Mouse (Mus musculus): Measurements from ENCODE around the gene Npas3.

DNA sequence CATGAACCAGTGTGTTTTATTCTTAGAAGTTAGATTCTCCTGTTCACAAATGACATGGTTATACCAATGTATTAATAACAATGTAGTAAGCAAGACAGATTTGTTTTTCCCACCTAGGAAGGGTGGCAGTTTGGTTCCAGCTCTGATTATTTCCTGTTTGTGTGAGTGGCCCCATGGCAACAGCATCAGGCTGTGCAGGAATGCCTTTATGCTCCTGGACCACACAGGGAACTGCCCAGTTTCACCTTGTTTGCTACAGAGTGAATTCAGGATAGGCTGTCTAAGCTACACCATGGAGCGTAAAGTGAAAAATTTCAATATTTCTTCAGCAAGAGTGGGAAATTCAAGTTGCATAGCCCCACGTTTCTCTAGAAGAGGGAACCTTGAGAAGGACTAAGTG lies 162.2 kb downstream of the Npas3 start:
- TF ChIP-seq CTCF (IDR thresholded peaks at IDR 0.05; ENCODE audit: low read depth), result no peak
- TF ChIP-seq EP300 (IDR thresholded peaks at IDR 0.05; ENCODE audit: low read depth), result no peak
